Mouse (Mus musculus) erythroid progenitor cell, adult 5-6 weeks (primary cell): ENCODE data around the gene Clcn2. TPM values are rescaled to one million over a fixed set of nuclear protein-coding genes. Genes with fewer than 3 reads are reported as not detected.

Source experiments
- ATAC-seq: replicated peaks from 2 replicates; pipeline ENCODE4 v1.8.0; 2016; ENCODE audit warnings: moderate number of reproducible peaks, mild to moderate bottlenecking, moderate TSS enrichment, inconsistent platforms; ENCODE audit not compliant: poor library complexity, low FRiP score, severe bottlenecking
- total RNA-seq, 2 experiments: library from RNA; stranded (forward) in 1 of 2; stranded (reverse) in 1 of 2; fragments of 150-400 nt in 1 of 2; fragments of 186-747, 209-891 nt in 1 of 2; gene quantifications; 2 replicates each; pipeline versions ENCODE4 v1.2.3 to v1.2.4; 2015 to 2017; ENCODE audit warnings: low replicate concordance in 2 of 2

Clcn2 gene
- 11.5 and 21.0 TPM in 2 replicates for total RNA-seq (2015; ENCODE audit: low replicate concordance)
- total RNA-seq (2017; ENCODE audit: low replicate concordance), result 9.9 and 10.7 TPM in 2 replicates

DNA sequence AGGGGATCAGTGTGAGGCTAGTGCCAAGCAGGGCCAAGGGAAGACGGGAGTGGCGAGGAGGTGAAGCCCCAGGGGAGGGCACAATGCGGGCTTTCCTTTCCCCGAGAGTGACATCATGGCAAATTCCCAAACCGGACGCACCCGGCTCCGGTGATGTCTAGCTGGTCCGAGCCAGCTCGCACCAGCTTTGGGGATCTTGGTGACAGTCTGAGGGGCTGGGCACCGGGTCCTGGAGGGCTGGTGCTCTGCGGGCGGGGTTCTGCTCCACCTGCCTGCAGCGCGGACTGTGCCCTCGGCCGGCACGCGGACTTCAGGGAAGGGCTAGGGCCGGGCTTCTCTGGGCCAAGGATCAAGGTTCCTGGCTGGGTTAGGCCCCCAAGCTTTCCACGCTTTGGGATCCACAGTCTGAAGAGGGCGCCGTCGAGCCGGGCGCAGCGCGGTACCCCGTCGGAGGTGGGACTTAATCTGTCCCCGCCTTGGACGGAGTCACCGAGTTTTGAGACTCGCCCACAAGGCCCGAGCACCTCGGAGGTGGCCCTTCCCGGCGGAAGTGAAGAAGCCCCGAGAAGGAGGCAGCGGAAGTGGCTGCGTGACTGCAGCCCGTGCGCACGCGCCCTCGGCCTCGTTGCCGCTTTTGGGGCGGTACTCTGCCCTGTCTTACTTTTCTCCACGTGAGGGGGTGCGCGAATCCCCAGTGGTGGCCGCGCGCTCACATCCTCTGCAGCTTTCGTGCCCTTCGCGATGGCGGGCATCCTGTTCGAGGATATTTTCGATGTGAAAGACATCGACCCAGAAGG is at the start of gene Clcn2, which contains the start of gene Polr2h:
Gene Clcn2, minus strand, starts transcription at position 566 of the 797 bp plus-strand sequence.
Gene Polr2h, plus strand, starts transcription at position 485 of the 797 bp plus-strand sequence.
- ATAC-seq, result peak; percentile 87

- peak; percentile 52; the same call in 1 of the 2 replicates for ATAC-seq
Observed at GRCm38 (mm10) chr16:20765244-20765643, 47.7 kb upstream of the Clcn2 start.

- ATAC-seq, result no peak
Observed at GRCm38 (mm10) chr16:20761681-20762080, 44.1 kb upstream of the Clcn2 start.

DNA sequence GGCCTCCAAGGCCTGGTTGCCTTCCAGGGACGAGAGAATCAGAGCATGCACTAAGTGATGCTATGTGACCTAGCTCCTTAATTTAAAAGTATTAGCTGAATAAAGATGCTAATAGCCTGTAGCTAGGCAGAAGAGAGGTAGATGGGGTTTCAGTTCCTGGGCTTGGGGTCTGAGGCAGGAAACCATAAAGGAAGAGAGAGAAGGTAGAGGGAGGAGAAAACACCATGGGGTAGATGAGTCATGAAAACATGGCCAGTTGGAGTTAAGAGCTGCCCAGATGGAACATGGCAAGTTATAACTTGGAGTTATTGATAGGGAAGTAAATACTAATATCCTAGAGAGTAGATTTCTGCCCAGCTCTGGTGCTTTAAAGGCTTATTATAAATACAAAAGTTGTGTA is 39.8 kb upstream of the Clcn2 start:
- ATAC-seq, result no peak

DNA sequence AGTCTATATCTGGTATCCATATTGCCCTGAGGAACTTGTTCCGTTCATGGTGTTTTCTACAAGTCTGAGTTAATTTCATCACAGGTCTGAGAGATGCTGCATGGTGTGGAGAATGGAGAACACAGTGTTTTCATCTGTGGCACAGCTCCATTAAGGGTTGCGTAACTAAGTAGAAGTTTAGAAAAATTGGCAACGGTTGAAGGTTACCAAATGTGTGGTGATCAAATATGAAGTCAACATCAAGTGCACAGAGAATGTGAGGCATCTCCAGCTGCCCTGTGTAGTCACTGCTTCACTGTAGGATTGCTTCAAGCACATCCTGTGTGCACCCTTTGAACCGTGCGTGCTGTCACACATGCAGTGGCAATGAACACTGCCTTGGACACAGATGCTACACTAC is 38.5 kb upstream of the Clcn2 start:
- no peak for ATAC-seq

DNA sequence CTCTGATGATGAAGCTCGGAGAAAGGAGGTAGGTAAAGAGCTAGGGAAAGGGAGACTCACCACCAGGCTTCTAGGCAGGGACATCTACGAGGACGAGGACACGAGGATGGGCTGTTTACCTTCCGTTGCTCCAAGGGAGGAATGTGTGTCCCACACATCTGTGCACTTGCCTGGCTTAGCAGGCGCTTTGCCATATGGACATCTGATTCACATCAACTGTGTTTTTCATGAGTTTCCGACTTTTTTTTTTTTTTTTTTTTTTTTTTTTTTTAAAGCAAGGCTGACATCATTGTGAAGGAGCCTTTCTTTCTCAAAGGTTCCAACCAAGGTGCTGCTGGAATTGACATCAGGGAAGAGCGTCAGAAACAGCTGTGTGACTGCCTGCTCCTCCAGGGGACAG is 33.0 kb upstream of the Clcn2 start:
- no peak for ATAC-seq

GRCm38 (mm10) chr16:20746641-20747040 is 29.1 kb upstream of the Clcn2 start:
- ATAC-seq, result no peak

GRCm38 (mm10) chr16:20739845-20740244 is 22.3 kb upstream of the Clcn2 start:
- ATAC-seq, result no peak

DNA sequence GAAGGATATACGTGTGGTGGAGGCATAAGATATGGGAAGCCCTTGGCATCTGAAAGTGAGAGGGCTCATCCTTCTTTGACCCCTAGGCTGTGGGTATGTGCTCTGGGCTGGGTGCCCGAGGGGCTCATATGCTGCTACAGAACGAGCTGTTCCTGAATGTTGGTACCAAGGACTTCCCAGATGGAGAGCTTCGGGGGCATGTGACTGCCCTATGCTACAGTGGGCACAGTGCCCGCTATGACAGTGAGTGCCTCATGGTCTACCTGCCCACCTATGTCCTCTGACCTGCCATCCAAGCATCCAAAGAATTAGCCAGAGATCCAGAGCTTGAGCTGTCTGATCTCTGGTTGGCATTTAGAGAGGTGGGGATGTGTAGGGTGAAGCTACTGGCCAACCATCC is 19.3 kb upstream of the Clcn2 start:
- ATAC-seq, result no peak

GRCm38 (mm10) chr16:20736168-20736567 is 18.6 kb upstream of the Clcn2 start:
- no peak for ATAC-seq

- no peak for ATAC-seq
Observed at GRCm38 (mm10) chr16:20735651-20736050, 18.1 kb upstream of the Clcn2 start.

DNA sequence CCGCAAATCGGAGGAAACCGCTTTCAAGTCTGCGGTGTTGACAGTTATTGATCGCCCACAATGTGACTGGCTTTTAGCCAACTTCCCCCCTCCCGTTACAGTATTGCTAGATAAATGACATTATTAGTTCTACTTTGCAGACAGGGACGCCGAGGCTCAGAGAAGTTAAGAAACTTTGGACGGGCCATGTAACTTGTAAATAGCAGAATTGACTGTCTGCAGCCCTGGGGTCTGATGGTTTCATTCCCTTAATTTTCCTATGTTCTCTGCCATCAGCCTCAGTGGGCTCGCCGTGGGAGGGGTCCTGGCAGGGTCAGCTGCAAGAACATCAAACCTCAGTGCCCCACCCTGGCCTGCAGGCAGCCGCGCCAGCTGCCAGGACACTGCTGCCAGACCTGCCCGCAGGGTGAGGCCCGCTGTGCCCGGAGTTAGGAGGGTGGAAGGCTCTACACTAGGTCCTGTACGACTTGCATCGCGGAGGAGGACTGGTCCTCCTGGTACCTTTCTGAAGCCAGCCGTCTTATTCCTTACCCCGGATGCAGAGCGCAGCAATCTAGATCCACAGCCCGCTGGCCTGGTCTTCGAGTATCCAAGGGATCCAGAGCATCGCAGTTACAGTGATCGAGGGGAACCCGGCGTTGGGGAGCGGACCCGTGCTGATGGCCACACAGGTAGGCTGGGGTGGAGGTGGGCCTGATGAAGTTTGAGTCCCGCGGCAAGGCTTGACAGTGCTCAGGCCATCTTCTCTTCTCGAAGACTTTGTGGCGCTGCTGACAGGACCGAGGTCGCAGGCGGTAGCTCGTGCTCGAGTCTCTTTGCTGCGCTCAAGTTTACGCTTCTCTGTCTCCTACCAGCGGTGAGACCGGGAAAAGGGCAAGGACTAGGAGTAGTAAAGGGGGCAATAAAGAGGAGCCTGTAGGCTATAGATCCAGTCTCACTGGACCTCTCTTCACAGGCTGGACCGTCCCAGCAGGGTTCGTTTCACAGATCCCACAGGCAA is 16.5 kb upstream of the Clcn2 start, which contains the start of gene Thpo:
Gene Thpo, minus strand, starts transcription at position 781 of the 1,000 bp plus-strand sequence.
- ATAC-seq, result no peak

GRCm38 (mm10) chr16:20732925-20733730 is 15.6 kb upstream of the Clcn2 start, which contains the start of gene Chrd:
TSS of gene Chrd (plus strand) at chr16:20733127.
- no peak for ATAC-seq

- no peak for ATAC-seq
Observed at GRCm38 (mm10) chr16:20732251-20732924, 14.8 kb upstream of the Clcn2 start.

DNA sequence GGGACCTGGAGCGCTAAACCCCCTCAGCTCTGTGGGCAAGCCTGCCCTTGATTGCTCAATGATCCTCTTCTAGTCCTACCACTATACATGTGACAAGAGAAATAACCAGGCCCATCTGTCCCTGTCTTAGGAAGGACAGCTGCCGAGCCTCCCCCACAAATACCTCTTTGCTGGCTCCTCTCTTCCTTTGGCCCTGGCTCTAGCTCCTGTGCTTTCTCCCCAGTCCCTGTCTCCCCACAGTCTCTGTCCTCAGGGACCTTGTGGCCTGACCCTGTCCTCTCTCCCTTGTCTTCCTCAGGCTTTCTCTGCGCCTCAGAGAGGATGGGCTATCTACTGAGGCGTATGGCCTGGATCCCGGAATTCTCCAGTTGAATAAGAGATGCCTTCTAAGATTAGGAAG is 14.1 kb upstream of the Clcn2 start:
- ATAC-seq, result no peak

DNA sequence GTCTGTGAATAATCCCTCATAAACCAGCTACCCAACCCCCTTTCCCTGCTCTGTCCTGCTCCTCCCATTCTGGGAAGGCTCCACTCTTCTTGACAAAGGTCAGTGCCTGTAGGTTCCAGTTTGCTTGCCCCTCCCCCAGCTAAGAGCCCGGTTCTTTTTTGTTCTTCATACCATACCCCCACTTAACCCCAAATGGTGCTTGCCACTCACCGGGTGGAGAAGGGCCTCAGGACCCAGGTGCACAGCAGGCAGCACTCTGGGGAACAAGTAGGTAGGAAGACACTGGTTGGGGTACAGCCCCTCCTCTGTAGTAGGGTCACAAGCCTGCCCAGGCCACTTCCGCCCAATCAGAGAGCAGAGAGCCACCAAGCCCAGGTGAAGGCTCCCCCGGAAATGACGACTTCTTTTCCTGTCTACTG is 12.8 kb upstream of the Clcn2 start:
- ATAC-seq, result no peak

DNA sequence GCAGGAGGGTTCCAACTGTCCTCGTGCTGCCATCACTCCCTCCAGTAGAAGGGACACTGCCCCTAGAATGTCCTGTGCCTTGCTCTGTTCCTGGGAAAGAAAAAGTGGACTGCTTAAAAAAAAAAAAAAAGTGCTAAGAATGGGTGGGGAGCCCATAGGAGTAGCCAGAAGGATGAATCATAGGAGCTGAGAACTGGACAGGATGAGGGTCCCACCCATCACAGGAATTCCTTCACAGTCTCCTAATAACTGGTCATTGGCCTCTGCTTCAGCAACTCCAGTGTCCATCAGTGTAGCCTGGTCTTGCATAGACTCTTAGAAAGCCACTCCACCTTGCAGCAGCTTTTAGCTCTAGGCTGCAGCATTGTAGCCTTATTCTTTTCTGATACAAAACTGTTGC is 8.8 kb upstream of the Clcn2 start:
- no peak for ATAC-seq

DNA sequence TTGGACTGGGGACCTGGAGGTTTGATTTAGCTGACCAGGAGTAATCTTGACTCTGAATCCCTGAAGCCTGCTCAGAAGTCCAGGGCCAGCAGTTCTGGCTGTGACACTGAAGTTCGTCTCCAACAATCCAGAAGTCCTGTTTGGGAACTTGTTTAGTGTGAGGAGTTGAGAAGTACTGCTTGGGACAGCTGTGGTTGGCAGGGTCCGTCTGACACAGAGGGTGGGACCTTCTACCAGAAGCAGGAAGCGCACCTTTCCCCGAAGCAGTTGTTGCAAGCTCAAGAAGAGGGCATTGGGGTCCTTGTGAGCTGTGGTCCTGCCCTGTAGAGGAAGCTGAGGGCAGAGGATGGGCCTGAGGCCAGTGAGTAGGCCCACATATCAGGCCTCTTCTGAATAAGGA is 8.2 kb upstream of the Clcn2 start:
- no peak for ATAC-seq

- ATAC-seq, result no peak
Observed at GRCm38 (mm10) chr16:20725321-20725720, 7.8 kb upstream of the Clcn2 start.
